8 mouse cellular contexts compared by ENCODE assay signal in genomic region chr6:127617258-127618025, GRCm38 (mm10). TPM values are rescaled to one million over a fixed set of nuclear protein-coding genes. Genes with fewer than 3 reads are reported as not detected.
DNase-seq lines count a peak whose midpoint lies in the region; ATAC-seq lines count a peak whose summit lies in the region.

No protein-coding gene starts in this region.

- H3K4me2 ChIP-seq in kidney, embryonic 15.5 days: peak overlapping the region; percentile 37; the same call in 1 of the 2 replicates

- H3K9ac ChIP-seq in kidney, embryonic 15.5 days: no peak overlapping the region

- H3K27me3 ChIP-seq in kidney, embryonic 15.5 days: no peaks in the 10 kb centered on the region

- peak; percentile 40 for DNase-seq in CD4-positive, CD25-positive, alpha-beta regulatory T cell, adult 2 months (ENCODE audit: low read depth, low spot score)
- DNase-seq in urinary bladder, postnatal 25 days (ENCODE audit: low spot score): peak; percentile 25
- no peak for DNase-seq in urinary bladder, postnatal 4 days (ENCODE audit: low spot score in 2 of 2)
- peak; percentile 58 for DNase-seq in forelimb bud, embryonic 11.5 days (ENCODE audit: low read depth, low spot score)
- DNase-seq in lung, postnatal 25 days (ENCODE audit: low spot score): peak; percentile 45
- DNase-seq in right cerebral cortex, postnatal 4 days: peak; percentile 65

- H3K4me3 ChIP-seq in kidney, embryonic 15.5 days (replicated peaks): no peak overlapping the region

- peaks cover 12% of the 10 kb centered on the region for H3K4me1 ChIP-seq in kidney, embryonic 15.5 days

- no peak for ATAC-seq in CD4-positive, CD25-positive, alpha-beta regulatory T cell, adult 4 months
- ATAC-seq in kidney, embryonic 15.5 days (replicated peaks; ENCODE audit: low FRiP score): no peak

- no peaks in the 10 kb centered on the region for H3K9me3 ChIP-seq in kidney, embryonic 15.5 days (replicated peaks)

- no peak overlapping the region for H3K27ac ChIP-seq in kidney, embryonic 15.5 days

- WGBS in kidney, embryonic 15.5 days: 45% methylated on average over 10 of the region's 10 CpGs

- H3K36me3 ChIP-seq in kidney, embryonic 15.5 days: no peaks in the 10 kb centered on the region

RNA-seq across cellular contexts. Expression of gene Cracr2a, which starts 56.3 kb away (rescaled TPM):
- 10 to 100 TPM; 13.6 to 19.4 TPM for polyA plus RNA-seq in CD4-positive, CD25-positive, alpha-beta regulatory T cell, adult 4 months (2017; shearing (Covaris generic))
- 1.8 and 1.9 TPM in 2 replicates for polyA plus RNA-seq in kidney, embryonic 15.5 days (2015; fragmentation: Nextera tagmentation; extraction: Ambion mirVana)

Comparison
In these comparisons a context has a peak if more than half of its experiments do, and no peak if none do; other contexts are left out.
1. DNase-seq: peak in CD4-positive, CD25-positive, alpha-beta regulatory T cell, adult 2 months (single experiment), urinary bladder, postnatal 25 days (single experiment), forelimb bud, embryonic 11.5 days (single experiment), lung, postnatal 25 days (single experiment) and right cerebral cortex, postnatal 4 days (single experiment); none in urinary bladder, postnatal 4 days (0 of 2).